19 mouse cellular contexts compared by ENCODE assay signal in the genomic region with DNA sequence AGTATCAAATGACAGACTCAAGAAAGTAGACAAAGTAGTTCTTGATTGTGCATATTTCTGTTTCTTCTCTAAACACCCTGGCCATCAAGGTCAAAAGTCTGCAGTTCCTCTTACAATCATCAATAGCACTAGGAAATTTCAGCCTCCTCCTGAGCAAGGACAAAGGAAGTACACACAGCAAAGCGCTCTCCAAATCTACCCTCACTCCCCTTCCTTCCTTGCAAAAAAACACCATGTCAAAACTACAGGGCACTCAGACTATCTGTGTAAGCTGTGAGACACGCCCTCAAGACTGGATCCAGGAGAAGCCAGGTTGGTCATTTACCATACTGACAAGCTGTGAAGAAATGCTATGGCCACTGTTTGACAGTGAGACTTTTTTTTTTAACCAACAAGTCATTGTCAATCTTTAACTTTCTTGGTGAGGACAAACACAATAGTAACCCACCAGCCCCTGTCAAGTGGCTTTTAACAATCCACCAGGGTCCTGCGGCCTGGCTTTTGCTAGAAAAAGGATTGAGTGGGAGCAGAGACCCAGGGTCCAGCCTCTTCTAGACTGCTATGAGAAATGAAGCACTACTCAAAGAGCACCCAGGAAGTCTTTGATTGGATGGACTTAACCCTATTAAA. TPM values are rescaled to one million over a fixed set of nuclear protein-coding genes. Genes with fewer than 3 reads are reported as not detected.
DNase-seq lines count a peak whose midpoint lies in the region; ATAC-seq lines count a peak whose summit lies in the region.
"Had no signal": no experiment of that assay in that cellular context is flagged by ENCODE, and none has a peak within 500 bp of the region (broad histone marks: within the 10 kb centered on the region; RNA-seq: fewer than 3 reads in every experiment).

No protein-coding gene starts in this region.

- H3K9ac ChIP-seq in kidney, embryonic 15.5 days, result no peak overlapping the region
- H3K9ac ChIP-seq: forebrain, embryonic 15.5 days; heart, embryonic 15.5 days; midbrain, embryonic 12.5 days; neural tube, embryonic 13.5 days had no signal

- H3K4me1 ChIP-seq in kidney, embryonic 15.5 days, result peaks cover 26% of the 10 kb centered on the region
- H3K4me1 ChIP-seq: forebrain, embryonic 15.5 days had no signal

- peak overlapping the region; percentile 29; the same call in 1 of the 2 replicates for H3K27ac ChIP-seq in kidney, embryonic 15.5 days
- H3K27ac ChIP-seq: forebrain, embryonic 15.5 days; heart, embryonic 15.5 days; hindbrain, embryonic 10.5 days; midbrain, embryonic 12.5 days; neural tube, embryonic 13.5 days had no signal

- H3K36me3 ChIP-seq in kidney, embryonic 15.5 days, result peaks cover 54% of the 10 kb centered on the region

- WGBS in kidney, embryonic 15.5 days, result 66% methylated on average over 3 of the region's 3 CpGs

- no peak overlapping the region for H3K4me2 ChIP-seq in kidney, embryonic 15.5 days
- H3K4me2 ChIP-seq: forebrain, embryonic 15.5 days; heart, embryonic 15.5 days; midbrain, embryonic 12.5 days; neural tube, embryonic 13.5 days had no signal

- H3K9me3 ChIP-seq in kidney, embryonic 15.5 days (replicated peaks), result no peaks in the 10 kb centered on the region
- H3K9me3 ChIP-seq: forebrain, embryonic 15.5 days; G1E; heart, embryonic 15.5 days; hindbrain, embryonic 10.5 days; midbrain, embryonic 12.5 days; neural tube, embryonic 13.5 days had no signal

- peak; percentile 50 for ATAC-seq in kidney, embryonic 15.5 days (replicated peaks; ENCODE audit: low FRiP score)
- peak; percentile 15; the same call in 1 of the 2 replicates for ATAC-seq in megakaryocyte progenitor cell, adult 5-6 weeks (replicated peaks; ENCODE audit: poor library complexity)
- ATAC-seq in CD4-positive, CD25-positive, alpha-beta regulatory T cell, adult 4 months, result no peak
- ATAC-seq: forebrain, embryonic 15.5 days had no signal

- H3K4me3 ChIP-seq in kidney, embryonic 15.5 days (replicated peaks), result no peak overlapping the region
- H3K4me3 ChIP-seq: forebrain, embryonic 15.5 days; heart, embryonic 15.5 days; hindbrain, embryonic 10.5 days; midbrain, embryonic 12.5 days; neural tube, embryonic 13.5 days had no signal

- no peak for DNase-seq in kidney, postnatal 25 days
- DNase-seq in 416B (ENCODE audit: low read depth) (peak; percentile 56), ZHBTc4 (ENCODE audit: low read depth, low spot score) (peak; percentile 66)
- DNase-seq in urinary bladder, postnatal 4 days (ENCODE audit: low spot score in 2 of 2), result no peak
- DNase-seq: adrenal gland, adult 2 months; B cell, adult 2 months; cerebellum, postnatal 25 days; kidney, adult 8-10 months; right cerebral cortex, postnatal 14 days; thymus, postnatal 25 days had no signal

- no peaks in the 10 kb centered on the region for H3K27me3 ChIP-seq in kidney, embryonic 15.5 days
- H3K27me3 ChIP-seq: forebrain, embryonic 15.5 days; heart, embryonic 15.5 days; midbrain, embryonic 12.5 days; neural tube, embryonic 13.5 days had no signal

RNA-seq across cellular contexts. Expression of a gene that starts 11.2 kb away (rescaled TPM):
- 144 and 158 TPM in 2 replicates for polyA plus RNA-seq in kidney, embryonic 15.5 days (2015; fragmentation: Nextera tagmentation; extraction: Ambion mirVana)
- 43.3 and 43.6 TPM in 2 replicates for total RNA-seq in megakaryocyte progenitor cell, adult 5-6 weeks (2015)
- 97.8 and 122 TPM in 2 replicates for total RNA-seq in megakaryocyte progenitor cell, adult 5-6 weeks (2017)
- 10 to 100 TPM; 61.1 to 67.1 TPM for polyA plus RNA-seq in CD4-positive, CD25-positive, alpha-beta regulatory T cell, adult 4 months (2017; shearing (Covaris generic))

RNA-seq across cellular contexts. Expression of a gene that starts 39.0 kb away (rescaled TPM):
- polyA plus RNA-seq in kidney, embryonic 15.5 days (2015; fragmentation: Nextera tagmentation; extraction: Ambion mirVana), result 17.1 and 19.5 TPM in 2 replicates
- 4.0 and 6.0 TPM in 2 replicates for total RNA-seq in megakaryocyte progenitor cell, adult 5-6 weeks (2015)
- 4.9 and 8.8 TPM in 2 replicates for total RNA-seq in megakaryocyte progenitor cell, adult 5-6 weeks (2017)
- 1 to 10 TPM; 4.8 to 5.8 TPM for polyA plus RNA-seq in CD4-positive, CD25-positive, alpha-beta regulatory T cell, adult 4 months (2017; shearing (Covaris generic))

Comparison
In these comparisons a context has a peak if more than half of its experiments do, and no peak if none do; other contexts are left out.
1. DNase-seq: peak in 416B (single experiment) and ZHBTc4 (single experiment); none in kidney, postnatal 25 days (0 of 2) and urinary bladder, postnatal 4 days (0 of 2).